Mouse (Mus musculus): ENCODE data around the gene Oser1. TPM values are rescaled to one million over a fixed set of nuclear protein-coding genes. Genes with fewer than 3 reads are reported as not detected.

The Oser1 gene
- total RNA-seq, 1 experiment from 2014 or later: 163 TPM

DNA sequence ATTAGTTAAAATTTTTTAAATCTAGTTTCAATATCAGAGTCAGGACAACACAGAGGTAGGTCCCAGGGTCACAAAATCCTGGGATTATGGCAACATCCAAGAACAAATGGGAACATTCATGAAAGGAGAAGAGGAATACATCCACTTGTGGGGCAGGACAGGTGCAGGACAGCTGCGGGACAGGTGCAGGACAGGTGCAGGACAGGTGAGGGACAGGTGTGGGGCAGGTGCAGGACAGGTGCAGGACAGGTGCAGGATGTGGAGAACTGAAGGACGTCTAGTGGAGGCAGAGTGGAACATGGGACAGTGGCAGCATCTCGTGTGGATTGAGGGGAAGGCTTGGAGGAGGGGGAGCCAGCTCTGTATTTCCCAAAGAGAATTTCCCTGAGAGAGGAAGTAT, 24.8 kb upstream of the Oser1 start:
- ATAC-seq (replicated peaks; ENCODE audit: insufficient number of reproducible peaks, low FRiP score, low TSS enrichment, poor library complexity, severe bottlenecking): no peak

DNA sequence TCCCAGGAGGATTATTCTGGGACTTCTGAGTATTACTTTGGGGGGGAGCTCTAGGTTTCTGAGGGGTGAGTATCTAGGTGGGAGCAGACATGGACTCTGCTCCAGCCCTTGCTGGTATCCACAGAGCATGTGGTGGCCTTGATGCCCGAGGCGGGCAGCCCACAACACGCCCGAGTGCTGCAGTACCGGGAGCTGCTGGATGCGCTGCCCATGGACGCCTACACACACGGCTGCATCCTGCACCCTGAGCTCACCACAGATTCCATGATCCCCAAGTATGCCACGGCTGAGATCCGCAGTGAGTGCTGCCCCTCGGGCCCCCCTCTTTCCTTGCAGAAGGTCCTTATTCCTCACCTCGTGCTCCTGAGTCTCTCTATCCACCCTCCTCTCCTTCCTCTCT, 22.9 kb upstream of the Oser1 start:
- no peak for ATAC-seq (replicated peaks; ENCODE audit: insufficient number of reproducible peaks, low FRiP score, low TSS enrichment, poor library complexity, severe bottlenecking)

GRCm38 (mm10) chr2:163444017-163444416, 19.5 kb upstream of the Oser1 start:
- no peak for ATAC-seq (replicated peaks; ENCODE audit: insufficient number of reproducible peaks, low FRiP score, low TSS enrichment, poor library complexity, severe bottlenecking)

DNA sequence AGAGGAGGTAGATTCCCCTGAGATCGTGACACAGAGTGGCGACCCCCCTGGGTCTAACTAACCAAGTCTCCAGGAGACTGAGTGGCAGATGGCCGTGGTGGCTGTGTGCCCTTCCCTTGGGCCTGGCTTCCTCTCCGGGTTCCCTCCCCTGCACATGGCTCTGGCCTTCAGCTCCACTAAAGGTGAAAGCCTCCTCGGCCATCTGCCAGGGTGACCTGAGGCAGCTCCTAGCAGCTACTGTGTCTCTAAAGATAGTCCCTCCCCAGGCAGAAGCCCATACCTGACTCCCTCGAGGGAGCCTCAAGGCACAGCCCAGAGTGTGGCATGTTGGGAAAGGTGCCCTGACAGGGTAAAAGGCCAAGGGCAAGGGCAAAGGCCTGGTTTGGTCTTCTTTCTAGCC, 19.0 kb upstream of the Oser1 start:
- no peak for ATAC-seq (replicated peaks; ENCODE audit: insufficient number of reproducible peaks, low FRiP score, low TSS enrichment, poor library complexity, severe bottlenecking)

DNA sequence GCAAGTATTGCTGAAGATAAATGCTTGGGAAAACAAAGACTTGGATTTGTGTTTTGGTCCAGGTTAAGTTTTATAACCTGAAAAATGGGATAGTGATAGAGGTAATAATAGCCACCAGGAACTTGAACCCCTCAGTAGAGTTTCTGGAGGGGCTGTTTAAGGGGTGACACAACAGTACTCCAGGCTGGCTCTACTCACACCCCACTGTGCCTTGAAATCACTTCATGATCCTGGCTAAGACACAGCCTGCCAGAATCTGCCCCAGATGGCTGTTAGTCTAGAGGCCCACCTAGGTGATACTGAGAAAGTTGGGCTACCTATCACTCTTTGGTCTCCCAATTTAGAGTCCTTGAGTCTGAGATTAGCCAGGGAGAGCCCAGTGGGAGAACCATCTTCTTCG, 15.0 kb upstream of the Oser1 start:
- ATAC-seq (replicated peaks; ENCODE audit: insufficient number of reproducible peaks, low FRiP score, low TSS enrichment, poor library complexity, severe bottlenecking): no peak

GRCm38 (mm10) chr2:163438619-163439451, 14.3 kb upstream of the Oser1 start:
- ATAC-seq (replicated peaks; ENCODE audit: insufficient number of reproducible peaks, low FRiP score, low TSS enrichment, poor library complexity, severe bottlenecking): no peak

GRCm38 (mm10) chr2:163438246-163438618, 13.7 kb upstream of the Oser1 start, which contains the start of gene Gdap1l1:
Gene Gdap1l1 (plus strand): TSS chr2:163438476.
- no peak for ATAC-seq (replicated peaks; ENCODE audit: insufficient number of reproducible peaks, low FRiP score, low TSS enrichment, poor library complexity, severe bottlenecking)

GRCm38 (mm10) chr2:163437800-163438199, 13.3 kb upstream of the Oser1 start:
- ATAC-seq (replicated peaks; ENCODE audit: insufficient number of reproducible peaks, low FRiP score, low TSS enrichment, poor library complexity, severe bottlenecking): no peak

GRCm38 (mm10) chr2:163433971-163434370, 9.5 kb upstream of the Oser1 start:
- ATAC-seq (replicated peaks; ENCODE audit: insufficient number of reproducible peaks, low FRiP score, low TSS enrichment, poor library complexity, severe bottlenecking): no peak

DNA sequence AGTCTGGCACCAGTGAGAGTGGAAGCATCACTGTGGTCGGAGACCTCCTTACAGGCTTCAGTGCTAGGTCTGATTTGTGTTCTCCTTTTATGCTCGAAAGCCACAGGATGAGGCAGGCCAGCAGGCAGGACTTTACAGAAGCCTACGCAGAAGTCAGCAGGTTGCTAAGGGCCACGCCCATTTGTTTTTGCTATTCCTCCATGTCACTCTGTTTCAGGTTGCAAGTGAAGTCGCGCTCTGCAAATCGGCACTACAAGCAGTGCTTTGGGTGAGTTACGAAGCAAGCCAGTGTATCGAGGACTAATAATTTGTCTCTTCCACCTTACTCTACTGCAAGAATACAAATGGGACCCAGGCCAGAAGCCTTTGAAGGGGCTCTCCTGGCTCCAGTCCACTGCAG, 6.8 kb upstream of the Oser1 start:
- ATAC-seq (replicated peaks; ENCODE audit: insufficient number of reproducible peaks, low FRiP score, low TSS enrichment, poor library complexity, severe bottlenecking): no peak

GRCm38 (mm10) chr2:163428346-163429011, 4.0 kb upstream of the Oser1 start:
- no peak for ATAC-seq (replicated peaks; ENCODE audit: insufficient number of reproducible peaks, low FRiP score, low TSS enrichment, poor library complexity, severe bottlenecking)

DNA sequence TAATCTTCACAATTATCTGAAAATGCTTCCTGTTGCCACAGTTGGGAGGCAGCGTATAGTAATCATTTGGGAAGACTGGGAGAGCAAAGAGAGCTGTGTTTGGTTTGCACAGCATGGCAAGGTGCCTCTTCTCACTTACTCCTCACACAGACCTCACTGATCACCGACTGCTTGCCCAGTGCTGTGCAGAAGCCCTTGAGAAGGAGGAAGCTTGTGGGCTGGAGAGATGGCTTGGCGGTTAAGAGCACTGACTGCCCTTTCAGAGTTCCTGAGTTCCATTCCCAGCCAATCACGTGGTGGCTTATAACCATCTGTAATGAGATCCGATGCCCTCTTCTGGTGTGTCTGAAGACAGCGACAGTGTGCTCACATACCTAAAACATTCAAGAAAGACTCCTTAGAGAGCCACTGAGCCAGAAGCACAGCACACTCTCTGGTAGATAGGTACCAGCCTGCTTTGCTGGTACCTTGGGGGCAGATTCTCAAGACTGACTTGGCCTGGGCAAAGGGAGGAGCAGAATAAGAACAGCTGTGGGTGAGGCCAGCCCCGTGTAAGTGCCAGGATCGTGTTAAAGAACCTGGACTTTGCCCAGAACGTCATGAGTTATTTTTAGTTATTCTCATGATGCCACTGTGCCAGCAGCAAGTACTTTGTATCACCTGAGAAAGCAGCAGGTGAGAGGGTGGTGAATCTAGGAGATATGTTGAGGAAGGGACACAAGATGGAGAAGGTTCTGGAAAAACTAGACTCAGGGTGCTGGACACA, 1.4 kb downstream of the Oser1 start:
- no peak for ATAC-seq (replicated peaks; ENCODE audit: insufficient number of reproducible peaks, low FRiP score, low TSS enrichment, poor library complexity, severe bottlenecking)

- no peak for ATAC-seq (replicated peaks; ENCODE audit: insufficient number of reproducible peaks, low FRiP score, low TSS enrichment, poor library complexity, severe bottlenecking)
Observed at GRCm38 (mm10) chr2:163420366-163420886, 4.1 kb downstream of the Oser1 start.

DNA sequence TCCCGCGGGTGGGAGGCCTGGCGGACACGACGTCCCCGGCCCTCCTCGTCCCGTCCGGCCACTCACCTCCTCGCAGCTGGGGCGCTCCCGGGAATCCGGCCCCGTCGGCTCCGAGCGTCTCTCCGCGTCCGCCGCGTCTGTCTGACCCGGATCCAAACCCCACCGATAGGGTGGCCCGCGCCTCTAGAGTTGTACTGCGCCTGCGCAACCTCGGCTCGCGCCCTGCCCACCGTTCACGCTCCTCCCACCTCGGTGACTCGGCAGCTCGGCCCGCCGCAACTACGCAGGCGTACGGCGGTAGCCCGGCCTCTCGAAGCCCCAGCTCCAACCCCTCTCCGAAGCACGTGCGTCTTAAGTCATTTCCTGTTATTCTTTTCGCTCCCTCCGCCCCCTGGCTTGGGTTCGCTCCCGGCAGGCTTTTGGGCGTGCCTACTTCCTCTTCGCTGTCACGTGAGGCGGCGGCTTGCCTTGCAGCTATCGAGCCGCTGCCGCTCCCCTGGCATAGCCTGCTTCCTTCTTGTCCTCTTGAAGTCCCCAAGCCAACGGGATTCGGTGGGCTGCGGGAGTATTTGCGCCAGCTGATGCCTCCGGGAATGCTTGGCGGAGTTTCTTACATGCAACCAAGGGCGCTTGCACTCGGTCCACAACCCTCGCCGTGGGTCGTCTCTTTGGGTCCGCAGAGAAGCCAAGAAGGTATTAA, 5.0 kb downstream of the Oser1 start:
- peak; percentile 95 for ATAC-seq (replicated peaks; ENCODE audit: insufficient number of reproducible peaks, low FRiP score, low TSS enrichment, poor library complexity, severe bottlenecking)

- ATAC-seq (replicated peaks; ENCODE audit: insufficient number of reproducible peaks, low FRiP score, low TSS enrichment, poor library complexity, severe bottlenecking): peak; percentile 12; the same call in 1 of the 2 replicates
Observed at GRCm38 (mm10) chr2:163418841-163419345, 5.6 kb downstream of the Oser1 start.

DNA sequence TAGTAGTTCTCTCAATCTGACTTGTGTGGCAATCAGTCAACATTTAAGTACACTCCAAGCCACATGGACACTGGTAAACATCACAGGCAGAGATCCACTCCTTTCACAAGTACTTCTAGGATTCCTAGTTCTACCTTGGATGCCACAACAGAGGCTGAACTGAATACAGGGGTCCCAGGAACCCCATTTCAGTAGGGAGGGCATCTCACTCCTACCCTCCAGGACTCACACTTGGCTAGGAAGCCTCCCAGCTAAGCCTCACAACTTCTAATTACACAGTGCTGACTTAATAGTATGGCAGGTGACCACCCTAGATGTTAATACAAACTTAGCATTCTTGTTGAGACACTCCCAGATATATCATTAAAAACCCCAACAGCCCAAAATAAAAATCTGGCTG, 6.7 kb downstream of the Oser1 start:
- ATAC-seq (replicated peaks; ENCODE audit: insufficient number of reproducible peaks, low FRiP score, low TSS enrichment, poor library complexity, severe bottlenecking): no peak

DNA sequence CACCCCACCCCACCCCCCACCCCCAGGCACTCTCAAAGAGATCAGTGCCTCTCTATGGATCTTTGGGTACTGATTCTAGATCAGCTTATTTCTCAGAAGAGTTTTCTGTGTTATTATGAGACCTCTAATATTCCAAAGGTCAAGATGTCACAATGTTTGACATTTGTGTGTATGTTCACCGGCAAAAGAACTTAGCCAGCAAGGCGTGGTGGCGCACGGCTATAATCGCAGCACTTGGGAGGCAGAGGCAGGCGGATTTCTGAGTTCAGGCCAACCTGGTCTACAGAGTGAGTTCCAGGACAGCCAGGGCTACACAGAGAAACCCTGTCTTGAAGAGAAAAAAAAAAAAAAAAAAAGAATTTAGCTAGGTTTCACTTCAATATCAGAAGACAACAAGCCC, 7.5 kb downstream of the Oser1 start:
- no peak for ATAC-seq (replicated peaks; ENCODE audit: insufficient number of reproducible peaks, low FRiP score, low TSS enrichment, poor library complexity, severe bottlenecking)

- ATAC-seq (replicated peaks; ENCODE audit: insufficient number of reproducible peaks, low FRiP score, low TSS enrichment, poor library complexity, severe bottlenecking): no peak
Observed at GRCm38 (mm10) chr2:163412846-163413590, 11.5 kb downstream of the Oser1 start.

Data from monocyte, adult 5-6 weeks (primary cell).